Mouse (Mus musculus): ENCODE results near the gene Greb1. TPM values are rescaled to one million over a fixed set of nuclear protein-coding genes. Genes with fewer than 3 reads are reported as not detected.

Gene Greb1
- total RNA-seq, 1 experiment, result 3.2 TPM

GRCm38 (mm10) chr12:16734698-16735097, 66.0 kb downstream of the Greb1 start:
- Histone ChIP-seq H3K9ac (ENCODE audit: insufficient read depth, low read depth, low read length, poor library complexity, severe bottlenecking) (no peak overlapping the region), H3K4me1 (ENCODE audit: control insufficient read depth in 2 of 2, insufficient read depth in 2 of 2, low read length in 2 of 2, poor library complexity in 1 of 2) (no peaks in the 10 kb centered on the region; a peak in 1 of 4 replicates), H3K36me3 (ENCODE audit: control insufficient read depth, insufficient read depth, low read length, poor library complexity, severe bottlenecking) (0 out of 2 replicates have a peak, but pooled peaks cover 1% of the 10 kb centered on the region), H3K4me3 (ENCODE audit: insufficient read depth in 1 of 2, low read depth in 1 of 2, low read length in 2 of 2, poor library complexity in 1 of 2, severe bottlenecking in 1 of 2) (no peak overlapping the region), H3K9me3 (ENCODE audit: control insufficient read depth, insufficient read depth, low read depth, low read length) (no peaks in the 10 kb centered on the region), H3K27ac (ENCODE audit: insufficient read depth, low read depth, low read length, poor library complexity, severe bottlenecking) (no peak overlapping the region)
- no peak for DNase-seq (ENCODE audit: low read depth, low spot score)
- in situ Hi-C loops (cut with MboI; ENCODE audit: low sequenced_read_pairs in 2 of 2, unreplicated experiment in 2 of 2), result no loop called here
- TF ChIP-seq MAFK (IDR thresholded peaks at IDR 0.05; ENCODE audit: insufficient read depth, low read depth, low read length), result no peak
- TF ChIP-seq ZC3H11A (IDR thresholded peaks at IDR 0.05; ENCODE audit: borderline replicate concordance, low read depth, low read length), result no peak
- no peak for TF ChIP-seq CHD2 (IDR thresholded peaks at IDR 0.05; ENCODE audit: low read depth, low read length)
- TF ChIP-seq HCFC1 (IDR thresholded peaks at IDR 0.05; ENCODE audit: borderline replicate concordance, insufficient read depth, low read length), result no peak
- TF ChIP-seq ZNF384 (IDR thresholded peaks at IDR 0.05; ENCODE audit: low read depth, low read length), result no peak

DNA sequence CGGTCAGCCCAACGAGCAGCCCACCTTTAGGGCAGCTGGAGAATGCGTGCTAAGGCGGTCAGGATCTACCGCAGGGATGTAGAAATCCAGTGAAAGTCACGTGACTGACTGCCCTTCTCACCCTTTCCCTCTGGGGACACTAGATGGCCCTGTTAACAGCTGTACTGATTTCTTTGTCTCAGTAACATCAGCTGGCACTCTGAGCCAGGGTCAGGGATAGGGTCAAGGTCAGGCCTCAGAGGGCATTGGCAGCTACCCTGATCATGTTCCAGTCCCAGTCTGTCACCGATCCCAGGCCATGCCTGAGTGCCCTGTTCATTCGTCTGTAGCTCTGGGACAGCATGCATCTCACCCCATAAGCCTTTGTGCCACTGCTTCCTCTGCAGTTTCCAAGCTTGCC, 66.7 kb downstream of the Greb1 start:
- no peak for DNase-seq (ENCODE audit: low read depth, low spot score)
- in situ Hi-C loops (cut with MboI; ENCODE audit: low sequenced_read_pairs in 2 of 2, unreplicated experiment in 2 of 2), result no loop called here
- H3K36me3 ChIP-seq (ENCODE audit: control insufficient read depth, insufficient read depth, low read length, poor library complexity, severe bottlenecking), result 0 out of 2 replicates have a peak, but pooled peaks cover 1% of the 10 kb centered on the region
- TF ChIP-seq HCFC1 (IDR thresholded peaks at IDR 0.05; ENCODE audit: borderline replicate concordance, insufficient read depth, low read length) (no peak), CHD2 (IDR thresholded peaks at IDR 0.05; ENCODE audit: low read depth, low read length) (no peak), ZNF384 (IDR thresholded peaks at IDR 0.05; ENCODE audit: low read depth, low read length) (no peak)
- no peaks in the 10 kb centered on the region; a peak in 1 of 4 replicates for H3K4me1 ChIP-seq (ENCODE audit: control insufficient read depth in 2 of 2, insufficient read depth in 2 of 2, low read length in 2 of 2, poor library complexity in 1 of 2)
- H3K9me3 ChIP-seq (ENCODE audit: control insufficient read depth, insufficient read depth, low read depth, low read length), result no peaks in the 10 kb centered on the region
- no peak overlapping the region for H3K27ac ChIP-seq (ENCODE audit: insufficient read depth, low read depth, low read length, poor library complexity, severe bottlenecking)
- H3K9ac ChIP-seq (ENCODE audit: insufficient read depth, low read depth, low read length, poor library complexity, severe bottlenecking), result no peak overlapping the region
- no peak overlapping the region for H3K4me3 ChIP-seq (ENCODE audit: insufficient read depth in 1 of 2, low read depth in 1 of 2, low read length in 2 of 2, poor library complexity in 1 of 2, severe bottlenecking in 1 of 2)

DNA sequence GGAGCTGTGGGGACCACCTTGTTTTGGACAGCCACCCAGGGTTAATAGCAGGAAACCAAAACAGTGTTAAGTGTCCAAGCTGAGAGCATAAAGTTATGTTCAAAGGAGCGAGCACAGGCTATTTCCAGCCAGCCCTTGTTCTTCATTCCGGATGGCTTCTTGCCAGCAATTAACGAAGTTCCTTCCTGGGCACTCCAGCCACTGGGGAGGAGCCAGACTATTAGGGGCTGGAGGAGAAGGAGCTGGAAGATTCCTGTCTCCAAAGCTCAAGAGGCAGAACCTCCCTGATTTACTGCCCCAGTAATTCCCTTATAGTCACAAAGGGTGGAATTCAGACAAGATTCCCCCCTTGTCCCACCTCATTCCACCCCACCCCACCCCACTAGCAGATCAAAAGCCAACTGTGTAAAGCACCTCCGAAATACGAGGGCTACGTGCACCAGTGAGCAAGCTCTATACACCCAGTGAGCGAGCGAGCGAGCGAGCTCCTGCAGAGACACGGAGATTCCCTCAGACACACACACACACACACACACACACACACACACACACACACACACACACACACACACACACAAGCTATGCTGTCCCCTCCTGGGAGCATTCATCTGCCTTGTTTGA, 69.5 kb downstream of the Greb1 start:
- 0 out of 2 replicates have a peak, but pooled peaks cover 1% of the 10 kb centered on the region for H3K36me3 ChIP-seq (ENCODE audit: control insufficient read depth, insufficient read depth, low read length, poor library complexity, severe bottlenecking)
- no peaks in the 10 kb centered on the region for H3K9me3 ChIP-seq (ENCODE audit: control insufficient read depth, insufficient read depth, low read depth, low read length)
- no peak overlapping the region for H3K4me3 ChIP-seq (ENCODE audit: insufficient read depth in 1 of 2, low read depth in 1 of 2, low read length in 2 of 2, poor library complexity in 1 of 2, severe bottlenecking in 1 of 2)
- in situ Hi-C loops (cut with MboI; ENCODE audit: low sequenced_read_pairs in 2 of 2, unreplicated experiment in 2 of 2), result no loop called here
- H3K9ac ChIP-seq (ENCODE audit: insufficient read depth, low read depth, low read length, poor library complexity, severe bottlenecking), result no peak overlapping the region
- no peaks in the 10 kb centered on the region; a peak in 1 of 4 replicates for H3K4me1 ChIP-seq (ENCODE audit: control insufficient read depth in 2 of 2, insufficient read depth in 2 of 2, low read length in 2 of 2, poor library complexity in 1 of 2)
- no peak overlapping the region for H3K27ac ChIP-seq (ENCODE audit: insufficient read depth, low read depth, low read length, poor library complexity, severe bottlenecking)
- DNase-seq (ENCODE audit: low read depth, low spot score), result no peak
- no peak for TF ChIP-seq HCFC1 (IDR thresholded peaks at IDR 0.05; ENCODE audit: borderline replicate concordance, insufficient read depth, low read length)
- no peak for TF ChIP-seq MAFK (IDR thresholded peaks at IDR 0.05; ENCODE audit: insufficient read depth, low read depth, low read length)
- no peak for TF ChIP-seq ZC3H11A (IDR thresholded peaks at IDR 0.05; ENCODE audit: borderline replicate concordance, low read depth, low read length)
- TF ChIP-seq ZNF384 (IDR thresholded peaks at IDR 0.05; ENCODE audit: low read depth, low read length), result no peak
- no peak for TF ChIP-seq CHD2 (IDR thresholded peaks at IDR 0.05; ENCODE audit: low read depth, low read length)

- Histone ChIP-seq H3K36me3 (ENCODE audit: control insufficient read depth, insufficient read depth, low read length, poor library complexity, severe bottlenecking) (0 out of 2 replicates have a peak, but pooled peaks cover 1% of the 10 kb centered on the region), H3K27ac (ENCODE audit: insufficient read depth, low read depth, low read length, poor library complexity, severe bottlenecking) (no peak overlapping the region), H3K4me3 (ENCODE audit: insufficient read depth in 1 of 2, low read depth in 1 of 2, low read length in 2 of 2, poor library complexity in 1 of 2, severe bottlenecking in 1 of 2) (no peak overlapping the region), H3K4me1 (ENCODE audit: control insufficient read depth in 2 of 2, insufficient read depth in 2 of 2, low read length in 2 of 2, poor library complexity in 1 of 2) (no peaks in the 10 kb centered on the region; a peak in 1 of 4 replicates), H3K9me3 (ENCODE audit: control insufficient read depth, insufficient read depth, low read depth, low read length) (no peaks in the 10 kb centered on the region), H3K9ac (ENCODE audit: insufficient read depth, low read depth, low read length, poor library complexity, severe bottlenecking) (no peak overlapping the region)
- in situ Hi-C loops (cut with MboI; ENCODE audit: low sequenced_read_pairs in 2 of 2, unreplicated experiment in 2 of 2), result no loop called here
- no peak for TF ChIP-seq MAFK (IDR thresholded peaks at IDR 0.05; ENCODE audit: insufficient read depth, low read depth, low read length)
- no peak for TF ChIP-seq HCFC1 (IDR thresholded peaks at IDR 0.05; ENCODE audit: borderline replicate concordance, insufficient read depth, low read length)
- TF ChIP-seq ZNF384 (IDR thresholded peaks at IDR 0.05; ENCODE audit: low read depth, low read length), result no peak
- no peak for TF ChIP-seq ZC3H11A (IDR thresholded peaks at IDR 0.05; ENCODE audit: borderline replicate concordance, low read depth, low read length)
- no peak for TF ChIP-seq CHD2 (IDR thresholded peaks at IDR 0.05; ENCODE audit: low read depth, low read length)
- no peak for DNase-seq (ENCODE audit: low read depth, low spot score)
These were observed 70.5 kb downstream of the Greb1 start for GRCm38 (mm10) chr12:16730196-16730595.
